Mouse (Mus musculus): ENCODE data around the gene Rasgef1b.

Gene Rasgef1b

DNA sequence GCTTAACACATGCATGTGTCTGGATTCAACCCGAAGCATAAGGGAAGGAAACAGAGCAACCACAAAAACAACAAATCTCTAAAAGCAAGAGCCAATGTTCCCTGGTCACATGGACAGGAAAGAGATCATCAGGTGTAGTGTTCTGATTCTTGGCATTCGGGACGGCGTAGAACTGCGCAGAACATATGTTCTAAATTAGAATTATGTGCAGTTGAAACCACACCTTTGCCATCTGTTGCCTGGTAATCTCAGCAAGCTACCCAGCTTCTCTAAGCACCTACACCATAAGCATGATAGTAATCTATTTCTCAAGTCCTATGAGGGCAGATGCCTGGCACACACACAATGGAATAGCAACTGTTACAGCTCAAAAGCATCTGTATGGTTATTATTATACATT, 27.1 kb downstream of the Rasgef1b start:
- DNase-seq, result no peak

DNA sequence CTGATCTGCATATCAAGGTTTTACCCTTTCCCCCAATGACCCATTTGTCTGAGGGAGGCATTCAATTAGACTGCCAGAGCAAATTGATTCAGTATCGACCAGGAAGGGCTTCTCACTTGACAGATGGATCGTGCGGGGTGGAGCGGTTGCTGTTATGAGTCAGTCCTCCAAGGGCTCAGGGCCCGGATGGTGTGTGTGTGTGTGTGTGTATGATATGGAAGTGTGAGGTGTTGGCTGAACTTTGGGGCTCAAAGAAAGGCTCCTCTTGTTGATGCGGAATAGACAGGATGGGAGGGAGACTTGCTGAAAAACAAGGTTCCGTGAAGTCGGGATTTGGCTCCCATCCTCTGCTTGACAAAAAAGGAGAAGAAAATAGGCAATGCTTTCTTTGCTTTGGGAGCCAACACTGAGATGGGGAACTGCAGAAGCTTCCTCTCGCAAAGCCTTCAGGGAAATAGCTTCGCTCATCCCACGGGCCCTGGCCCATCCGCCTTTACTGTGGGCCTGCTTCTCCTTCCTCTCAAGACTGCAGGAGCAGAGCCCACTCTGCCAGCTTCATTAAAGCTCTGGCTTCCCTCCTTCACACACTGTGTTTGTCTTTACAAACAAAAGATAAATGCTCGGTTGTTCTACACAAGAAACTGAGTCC, 34.0 kb downstream of the Rasgef1b start:
- no peak for DNase-seq

DNA sequence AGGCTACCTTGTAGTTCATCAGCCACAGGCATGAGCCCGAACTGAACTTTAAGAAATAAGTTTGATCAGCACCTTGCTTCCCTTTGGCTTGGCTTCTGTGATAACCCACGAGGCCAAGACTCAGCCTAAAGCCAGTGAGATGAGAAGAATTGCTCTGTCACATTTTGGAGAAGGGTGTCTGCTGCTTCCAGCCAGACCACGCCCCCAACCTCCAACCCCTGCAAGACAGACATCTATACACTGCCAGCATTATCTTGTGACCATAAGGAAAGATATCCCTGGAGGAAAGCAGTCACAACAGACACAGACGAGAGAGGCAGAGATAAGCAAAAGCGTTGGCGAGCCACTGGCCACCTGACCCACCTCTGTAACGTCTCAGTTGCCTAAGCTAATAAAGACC, 39.0 kb downstream of the Rasgef1b start:
- no peak for DNase-seq

DNA sequence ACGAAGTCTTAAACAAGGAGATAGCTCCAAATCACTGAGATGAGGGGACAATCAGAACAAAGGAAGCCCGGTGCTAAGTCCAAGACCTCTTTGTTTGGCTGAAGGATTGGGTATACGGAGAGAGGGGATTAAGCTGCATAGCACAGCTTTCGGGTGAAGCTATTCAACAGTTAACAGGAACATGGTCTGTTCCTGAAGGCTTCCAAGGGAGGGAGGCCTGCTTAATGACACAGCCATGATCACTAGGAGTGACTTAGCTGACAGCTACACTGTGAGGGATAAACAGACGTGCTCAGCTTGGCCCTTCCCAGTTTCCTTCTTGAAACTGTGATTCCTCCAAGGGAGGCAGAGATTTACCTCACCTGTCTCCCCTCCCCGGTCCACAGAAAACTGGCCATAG, 41.0 kb downstream of the Rasgef1b start:
- DNase-seq, result no peak

DNA sequence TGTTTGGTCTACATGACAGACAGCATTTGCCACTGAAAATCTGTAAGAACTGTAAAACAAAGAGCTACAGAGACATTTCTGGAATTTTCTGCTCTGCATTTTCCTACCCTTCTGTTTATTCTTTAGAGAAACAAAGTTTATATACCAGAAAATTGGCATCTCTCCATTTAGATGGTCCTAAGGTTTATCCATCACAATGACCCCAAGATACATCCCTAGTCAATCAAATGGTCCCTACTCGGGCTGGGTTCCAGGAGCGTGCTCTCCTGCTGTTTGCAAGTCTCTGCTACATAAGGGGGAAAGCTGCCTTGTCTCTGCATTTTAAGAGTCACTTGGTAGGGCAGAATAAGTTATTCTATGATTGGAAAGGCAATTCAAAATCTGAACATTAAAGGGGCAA, 44.8 kb downstream of the Rasgef1b start:
- no peak for DNase-seq

DNA sequence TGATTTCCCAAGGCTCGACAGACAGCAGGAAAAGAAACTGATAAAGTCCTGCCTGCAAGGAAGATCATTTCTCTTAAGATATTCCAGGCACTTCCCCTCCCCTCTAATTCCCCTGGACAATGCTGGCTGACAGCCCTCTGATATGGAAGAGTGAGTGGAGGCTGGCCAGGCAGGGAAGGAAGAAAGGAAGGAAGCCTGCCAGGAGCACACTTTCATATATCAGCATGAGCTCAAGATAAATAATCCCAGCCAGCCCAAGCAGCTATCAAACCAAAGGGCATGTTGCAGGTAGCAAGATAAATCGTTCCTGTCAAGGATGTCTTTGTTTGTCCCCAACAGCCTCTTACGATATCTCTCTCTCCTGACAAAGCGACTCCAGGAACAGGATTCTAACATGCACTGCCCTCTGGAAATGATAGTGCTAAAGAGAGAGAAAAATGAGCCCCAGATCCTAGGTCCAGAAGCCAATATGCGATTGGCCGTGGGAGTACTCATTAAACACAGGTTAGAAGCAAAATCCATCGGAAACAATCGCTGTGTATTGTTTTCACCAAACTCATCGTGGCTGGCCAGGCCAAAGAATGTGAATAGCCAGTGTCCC, 58.8 kb downstream of the Rasgef1b start:
- DNase-seq, result no peak

DNA sequence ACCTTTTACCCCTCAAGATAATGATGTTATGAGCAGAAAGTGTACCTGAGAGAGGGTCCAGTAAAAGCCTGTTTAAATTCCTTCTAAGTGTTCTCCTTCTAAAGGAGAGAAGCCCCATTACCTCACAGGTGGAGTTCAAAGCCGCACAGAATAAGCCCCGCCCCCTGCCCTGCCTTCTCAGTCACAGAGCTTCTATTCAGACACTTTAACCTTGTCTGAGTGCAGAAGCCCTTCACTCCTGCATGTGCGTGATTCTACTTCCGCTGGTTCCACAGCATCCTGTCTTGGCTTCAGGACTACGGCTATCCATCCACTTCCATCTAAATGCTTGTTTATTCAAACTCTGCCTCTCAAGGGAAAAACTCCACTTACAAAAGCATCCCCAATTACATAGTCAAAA, 72.8 kb downstream of the Rasgef1b start:
- DNase-seq, result no peak

DNA sequence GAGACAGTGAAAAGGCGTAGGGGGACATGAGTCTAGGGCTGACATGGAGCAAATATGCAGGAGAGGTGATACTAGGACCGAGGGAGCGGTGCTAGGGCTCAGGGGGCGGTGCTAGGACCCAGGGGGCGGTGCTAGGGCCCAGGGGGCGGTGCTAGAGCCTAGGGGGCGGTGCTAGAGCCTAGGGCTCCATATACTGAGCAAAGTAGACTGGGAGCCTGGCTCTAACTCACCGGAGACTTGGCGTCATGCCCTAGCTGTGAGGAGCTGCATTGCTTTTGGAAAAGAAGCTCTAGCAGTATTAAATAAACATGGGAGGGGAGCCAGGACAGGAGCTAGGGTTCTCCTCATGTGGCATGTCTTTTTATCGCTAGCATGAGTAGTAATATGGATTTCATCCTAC, 75.9 kb downstream of the Rasgef1b start:
- no peak for DNase-seq

DNA sequence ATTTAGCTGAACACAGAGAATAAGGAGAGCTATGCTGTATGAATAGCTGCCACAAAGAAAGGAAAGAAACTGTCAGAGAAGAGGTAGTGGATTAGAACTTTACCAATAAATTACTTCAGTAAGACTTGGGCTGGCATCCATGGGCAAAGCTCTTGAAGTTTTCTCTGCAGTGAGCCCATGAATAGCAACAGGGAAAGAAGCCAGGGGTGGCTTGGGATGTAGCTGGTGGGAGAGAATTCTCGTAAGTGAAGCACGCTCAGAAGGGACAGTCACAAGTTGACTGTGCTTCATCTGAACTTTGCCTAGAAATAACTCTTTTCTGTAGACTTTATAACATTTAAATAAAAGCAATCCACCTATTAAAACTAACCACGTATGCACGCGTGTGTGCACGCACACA, 87.5 kb downstream of the Rasgef1b start:
- DNase-seq, result no peak

DNA sequence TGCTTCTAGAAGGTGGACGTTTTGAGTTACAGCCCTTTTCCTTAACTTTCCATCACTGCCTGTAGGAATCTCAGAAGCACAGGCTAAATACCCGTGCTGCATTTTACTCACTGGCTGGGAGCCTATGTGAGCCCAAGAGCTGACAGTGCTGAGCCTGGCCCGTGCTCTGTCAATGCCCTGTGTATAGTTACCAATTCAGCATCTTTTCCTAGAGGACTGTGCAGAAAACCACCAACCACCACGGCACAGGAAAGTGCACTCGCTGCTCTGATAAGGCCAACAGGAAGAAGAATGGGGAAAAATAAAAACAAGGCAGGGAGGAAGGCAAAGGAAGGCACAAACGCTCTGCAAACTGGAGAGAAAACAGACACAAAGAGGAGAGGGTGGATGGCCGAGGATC, 92.3 kb downstream of the Rasgef1b start:
- DNase-seq, result no peak

DNA sequence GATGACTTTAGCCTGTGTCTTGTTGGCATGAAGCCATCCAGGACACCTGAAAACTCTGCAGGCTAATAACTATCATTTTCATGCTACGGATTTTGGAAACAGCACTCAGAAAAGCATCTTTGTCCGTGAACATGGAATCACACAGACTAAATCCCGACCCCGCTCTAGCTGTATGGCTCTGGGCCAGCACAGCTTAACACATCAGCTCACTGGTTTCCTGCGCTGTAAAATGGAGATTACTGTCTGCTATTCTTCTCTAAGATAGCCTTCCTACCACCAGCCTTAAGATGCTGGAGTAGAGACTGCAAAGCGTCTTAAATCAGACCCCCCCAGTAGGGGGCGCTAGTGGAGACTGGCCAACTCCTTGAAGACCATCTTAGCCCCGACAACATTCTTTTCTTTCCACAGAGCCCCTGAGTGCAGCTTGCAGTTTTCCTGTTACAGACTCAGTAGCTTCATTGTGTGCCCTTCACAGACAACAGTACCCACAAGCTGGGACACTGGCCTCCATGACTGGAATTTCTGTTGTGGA, 94.8 kb downstream of the Rasgef1b start:
- peak; percentile 6 for DNase-seq

DNA sequence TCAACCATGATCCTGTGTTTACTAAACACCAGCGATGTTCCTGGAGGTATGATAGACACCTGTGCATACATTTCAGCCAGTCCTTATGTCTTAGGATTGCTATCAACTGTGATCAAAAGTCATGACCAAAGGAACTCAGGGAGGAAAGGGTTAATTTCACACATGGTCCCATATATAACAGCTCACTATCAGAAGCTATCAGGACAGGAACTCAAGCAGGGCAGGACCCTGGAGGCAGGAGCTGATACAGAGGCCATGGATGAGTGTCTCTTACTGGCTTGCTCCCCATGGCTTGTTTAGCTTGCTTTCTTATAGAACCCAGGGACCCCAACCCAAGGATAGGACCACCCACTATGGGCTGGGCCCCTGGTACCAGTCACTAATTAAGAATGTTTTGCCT, 95.3 kb downstream of the Rasgef1b start:
- DNase-seq, result no peak

DNA sequence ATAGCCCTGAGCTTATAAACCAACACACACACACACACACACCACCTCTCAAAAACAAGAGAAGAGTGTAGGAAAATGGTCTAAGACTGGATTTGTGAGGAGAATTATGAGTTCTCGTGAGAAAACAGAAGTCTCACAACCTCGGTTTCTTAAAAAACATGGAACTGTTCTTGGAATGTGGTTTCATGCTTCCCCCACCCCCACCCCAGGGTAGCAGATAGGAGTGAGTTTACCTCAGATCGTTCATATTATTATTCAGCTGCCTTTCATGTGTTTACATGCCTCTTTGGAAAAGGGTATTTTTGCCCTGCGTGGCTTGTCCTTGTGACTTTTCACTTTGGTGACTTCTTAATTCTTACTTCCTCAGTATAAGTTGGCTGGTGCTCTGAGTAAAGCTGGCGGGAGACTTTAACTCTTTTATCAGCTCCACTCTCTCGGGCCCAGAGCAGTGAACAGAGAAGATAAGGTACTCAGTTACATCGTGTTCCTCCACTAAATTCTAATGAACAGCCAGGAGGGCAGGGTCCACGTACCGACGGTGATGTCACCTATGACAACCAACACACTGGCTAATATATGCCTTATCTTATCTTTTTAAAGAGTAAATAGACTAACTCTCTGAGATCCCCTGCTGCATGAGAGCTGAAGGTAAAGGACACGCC, 96.1 kb downstream of the Rasgef1b start:
- no peak for DNase-seq

DNA sequence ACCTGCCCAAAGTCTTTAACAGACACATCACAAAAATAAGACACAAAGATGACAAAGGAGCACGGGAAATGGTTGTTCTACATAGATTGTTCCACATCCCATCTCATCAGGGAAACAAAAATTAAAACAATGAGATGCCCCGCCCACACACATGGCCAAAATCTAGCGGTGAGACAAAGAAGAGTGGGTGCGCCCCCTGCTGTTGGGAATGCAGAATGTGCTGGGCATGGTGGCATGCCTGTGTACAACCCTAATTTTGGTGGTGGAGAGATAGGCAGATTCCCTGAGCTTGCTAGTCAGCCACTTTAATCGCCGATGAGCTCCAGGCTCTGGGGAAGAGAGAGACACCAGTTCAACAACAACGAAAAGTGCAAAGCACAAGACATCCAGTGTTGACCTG, 98.8 kb downstream of the Rasgef1b start:
- peak; percentile 29 for DNase-seq

DNA sequence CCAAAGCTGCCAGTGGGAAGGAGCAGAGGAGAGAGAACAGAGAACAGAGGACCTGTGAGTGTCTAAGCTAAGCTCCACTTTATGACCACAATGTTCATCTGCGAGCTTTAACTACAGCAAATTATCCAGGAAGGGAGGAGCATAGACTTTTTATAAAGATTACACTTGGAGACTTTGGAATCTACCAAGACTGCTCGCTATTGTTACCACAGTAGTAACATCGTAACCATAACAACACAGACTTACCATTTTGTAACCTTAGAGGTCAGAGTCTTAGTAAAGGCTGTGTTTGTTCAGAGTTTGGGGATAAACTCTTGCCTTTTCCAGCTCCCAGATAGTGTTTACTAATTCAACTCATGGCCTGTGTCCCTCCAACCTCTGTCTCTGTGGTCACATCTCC, 103.3 kb downstream of the Rasgef1b start:
- DNase-seq, result no peak

DNA sequence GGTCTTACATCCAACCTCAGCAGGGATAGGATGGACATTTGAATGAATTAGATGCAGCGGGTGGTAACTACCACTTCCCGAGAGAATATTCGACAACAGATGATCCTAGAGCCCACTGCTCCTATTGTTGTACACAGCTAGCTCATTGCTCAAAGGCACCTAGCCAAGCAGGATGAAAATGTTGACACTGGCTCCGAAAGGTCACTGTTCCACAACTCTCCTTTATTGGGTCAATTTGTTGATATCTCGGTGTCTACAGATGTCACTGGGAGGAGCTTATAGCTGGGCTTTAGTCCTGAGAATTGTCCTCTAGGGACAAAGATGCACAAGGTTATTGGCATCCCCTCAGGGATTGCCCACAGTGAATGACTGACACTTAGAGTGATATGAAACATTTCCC, 108.1 kb downstream of the Rasgef1b start:
- DNase-seq, result no peak

DNA sequence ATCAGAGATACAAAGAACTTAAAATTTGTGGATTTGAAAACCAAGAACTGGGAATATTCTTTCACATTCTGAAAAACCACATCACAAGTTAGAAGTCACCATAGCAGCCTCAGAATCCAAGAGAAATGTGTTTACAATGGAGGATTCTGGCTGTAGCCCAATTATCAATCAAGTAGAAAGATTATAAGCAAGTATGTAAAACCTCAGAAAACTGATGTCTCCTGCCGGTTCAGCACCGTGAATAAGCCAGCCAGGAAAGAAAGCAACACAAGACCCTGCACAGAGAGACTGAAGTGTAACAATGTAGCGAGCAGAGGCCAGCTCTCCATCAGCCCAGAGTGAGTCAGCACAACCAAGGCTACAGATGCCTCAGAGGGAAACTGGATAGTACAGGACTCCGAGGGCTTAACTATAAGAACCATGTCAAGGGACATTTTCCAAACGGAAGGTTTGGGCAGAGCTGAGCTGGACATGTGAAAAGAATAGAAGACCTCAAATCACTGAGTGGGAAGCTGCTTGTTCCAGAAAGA, 111.5 kb downstream of the Rasgef1b start:
- no peak for DNase-seq

DNA sequence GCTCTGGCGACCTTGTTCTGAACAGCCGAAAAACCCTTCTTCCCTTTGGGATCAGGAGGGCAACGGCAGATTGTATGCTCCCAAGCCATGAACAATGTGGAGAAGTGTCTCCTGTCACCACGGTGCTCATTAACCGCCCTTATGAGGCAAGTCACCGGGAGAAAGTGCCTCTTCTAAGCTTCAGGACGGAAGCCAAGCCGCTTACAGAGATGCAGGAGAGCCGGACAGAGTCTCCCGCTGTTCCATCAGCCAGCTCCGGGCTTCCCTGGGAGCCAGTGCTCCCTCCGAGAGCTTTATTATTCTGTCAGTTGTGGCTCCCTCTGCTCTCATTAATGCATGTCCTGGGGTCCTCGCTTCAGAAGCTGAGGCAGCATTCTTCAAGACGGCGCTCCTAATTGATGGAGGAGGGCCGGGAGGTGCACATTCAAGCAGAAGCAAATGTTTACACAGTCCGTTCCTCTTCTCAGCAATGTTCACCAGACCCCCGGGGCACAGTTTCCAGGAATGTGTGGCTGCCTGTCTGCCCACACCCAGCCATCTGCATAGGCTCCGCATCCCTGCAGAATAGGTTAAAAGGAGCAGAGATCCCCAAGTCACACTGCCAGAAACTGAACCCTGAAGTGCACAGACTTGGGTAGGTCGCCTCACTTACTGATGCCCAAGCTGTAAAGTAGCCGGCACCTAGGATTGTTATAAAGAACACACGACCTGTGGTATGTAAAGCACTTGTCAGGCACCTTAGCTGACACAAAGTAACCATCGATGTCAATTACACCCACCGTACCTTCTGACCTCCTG, 115.3 kb downstream of the Rasgef1b start:
- DNase-seq, result no peak

DNA sequence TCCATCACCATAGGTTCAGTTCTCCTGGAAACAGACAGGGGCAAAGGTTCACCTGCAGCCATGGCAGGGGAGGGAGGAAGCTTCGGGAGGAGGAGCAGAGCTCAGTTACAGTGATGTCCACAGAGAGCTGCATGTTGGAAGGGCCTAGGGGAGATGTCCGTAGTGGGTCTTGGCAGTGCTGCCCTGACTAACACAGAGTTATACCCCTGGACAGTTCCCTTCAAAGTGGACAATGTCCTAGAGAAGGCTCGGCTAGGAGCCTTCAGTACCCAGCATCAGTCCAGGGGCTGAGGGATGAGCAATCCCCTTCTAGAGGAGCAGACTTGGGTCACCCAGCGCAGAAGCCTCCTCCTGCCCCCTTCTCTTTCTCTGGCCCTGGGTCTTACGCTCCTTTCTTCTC, 121.3 kb downstream of the Rasgef1b start:
- DNase-seq, result no peak

DNA sequence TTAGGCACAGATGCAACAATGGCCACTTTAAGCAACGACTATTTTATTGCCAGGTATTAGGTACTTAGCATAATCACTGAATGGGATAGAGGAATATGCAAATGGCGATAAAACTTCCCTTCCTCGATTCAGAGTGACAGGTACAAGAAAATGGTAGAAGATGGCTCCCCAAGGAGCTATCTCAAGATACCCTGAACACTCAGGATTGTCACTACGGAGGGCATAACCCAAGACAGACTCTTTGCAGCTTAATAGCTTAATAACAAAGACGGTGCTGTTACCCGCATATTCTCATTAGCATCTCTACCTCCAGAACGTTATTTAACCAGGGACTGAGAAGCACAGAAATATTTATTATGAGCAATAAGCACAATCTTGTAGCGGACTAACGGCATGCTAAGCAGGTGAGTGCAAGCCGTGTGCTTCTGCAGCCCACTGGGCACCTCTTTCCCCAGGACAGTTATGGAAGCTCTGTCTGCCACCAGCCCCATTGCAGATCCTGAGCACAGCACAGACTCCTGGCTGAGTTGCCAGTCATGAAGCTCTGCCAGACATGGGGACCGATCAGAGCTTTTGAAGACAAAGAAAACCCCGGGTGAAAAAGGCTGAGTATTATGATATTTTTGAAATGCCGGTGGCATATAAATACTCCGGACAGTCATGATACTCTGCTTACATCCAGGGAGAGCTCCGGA, 122.6 kb downstream of the Rasgef1b start:
- DNase-seq, result no peak

DNA sequence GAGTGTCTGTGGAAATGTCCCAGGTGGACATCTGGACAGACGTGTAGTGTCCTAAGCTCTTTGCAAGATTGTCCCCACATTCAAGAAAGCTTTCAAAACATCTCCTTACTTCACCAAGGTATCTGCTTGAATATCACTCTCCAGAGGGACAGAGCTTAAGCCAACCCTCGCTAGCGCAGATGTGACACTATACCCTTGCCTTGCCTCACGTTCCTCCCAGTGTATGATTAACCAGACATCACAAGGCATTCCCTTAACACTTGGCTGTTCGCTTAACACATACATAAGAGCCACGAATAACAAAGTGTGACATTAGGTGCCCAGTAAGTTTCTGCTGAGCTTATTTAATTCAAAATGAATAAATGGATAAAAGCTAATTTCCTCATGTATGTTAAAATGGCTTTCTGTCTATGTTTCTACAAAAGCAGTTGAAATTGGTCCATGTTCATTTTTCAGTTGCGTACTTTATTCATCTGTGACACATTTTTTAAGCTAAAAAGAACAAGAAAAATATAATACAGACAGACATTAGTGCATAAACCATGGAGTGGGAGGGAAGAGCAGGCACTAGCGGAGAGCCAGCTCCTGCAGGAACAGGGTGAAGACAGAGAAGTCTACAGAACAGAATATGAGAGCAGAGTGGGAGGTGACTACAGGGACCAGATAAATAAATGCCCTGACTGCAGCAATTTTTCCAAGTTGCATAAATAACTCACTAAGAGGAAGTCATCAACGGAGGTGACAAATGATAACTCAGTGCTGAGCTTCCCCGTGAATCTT, 126.4 kb downstream of the Rasgef1b start:
- no peak for DNase-seq

DNA sequence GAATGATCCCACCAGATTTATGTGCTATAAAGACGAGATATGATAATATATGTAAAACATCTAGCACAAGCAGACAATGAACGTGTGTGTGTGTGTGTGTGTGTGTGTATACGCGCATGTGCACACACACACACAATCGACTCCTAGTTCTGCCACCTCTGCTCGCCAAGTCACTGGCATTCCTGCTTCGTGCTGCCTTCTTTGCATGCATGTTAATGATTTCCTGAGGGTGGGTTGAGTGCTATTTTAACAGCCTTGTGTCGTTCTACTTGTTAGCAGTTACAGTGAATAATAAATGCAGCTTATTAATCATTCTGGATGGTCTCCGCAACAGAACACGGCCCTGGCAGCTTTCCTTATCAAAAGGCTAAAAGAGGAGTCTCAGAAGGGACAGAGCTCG, 129.5 kb downstream of the Rasgef1b start:
- DNase-seq, result no peak

All from thymus, postnatal 25 days (tissue).